Mouse (Mus musculus): ENCODE data around the gene Ptprb.

DNA sequence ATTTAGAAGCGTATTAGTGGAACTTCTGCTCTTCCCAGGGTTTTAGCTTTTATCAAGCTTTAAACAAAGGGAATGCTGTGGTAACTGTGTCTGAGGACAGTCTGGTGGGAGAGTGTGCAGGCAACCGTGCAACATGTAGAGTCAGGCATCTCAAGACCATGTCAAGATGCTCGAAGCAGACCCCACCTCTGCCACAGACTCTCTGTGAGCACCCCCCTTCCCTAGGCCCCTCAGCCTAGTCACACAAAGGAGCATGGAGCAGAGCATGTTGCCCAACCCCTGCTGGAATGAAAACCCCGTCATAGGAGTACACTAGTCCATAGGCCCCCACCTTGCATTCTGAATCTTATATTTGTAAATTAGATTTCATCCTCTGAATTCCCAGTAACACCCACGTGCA is 13.8 kb upstream of the Ptprb start:
- TF ChIP-seq MAFK (IDR thresholded peaks at IDR 0.05; ENCODE audit: insufficient read depth, low read depth, low read length) (no peak), HCFC1 (IDR thresholded peaks at IDR 0.05; ENCODE audit: borderline replicate concordance, insufficient read depth, low read length) (no peak), ZNF384 (IDR thresholded peaks at IDR 0.05; ENCODE audit: low read depth, low read length) (no peak)
